Mouse (Mus musculus) lung, postnatal 0 days (tissue): Measurements from ENCODE around the gene Smarca4.

ENCODE experiments used
- CTCF ChIP-seq: IDR thresholded peaks from 2 replicates; pipeline ENCODE4 v1.5.1; 2016; ENCODE audit warnings: antibody characterized with exemption, mild to moderate bottlenecking
- EP300 ChIP-seq: IDR thresholded peaks from 2 replicates; pipeline ENCODE4 v1.6.1; 2016; ENCODE audit warnings: antibody characterized with exemption, mild to moderate bottlenecking, control low read depth

DNA sequence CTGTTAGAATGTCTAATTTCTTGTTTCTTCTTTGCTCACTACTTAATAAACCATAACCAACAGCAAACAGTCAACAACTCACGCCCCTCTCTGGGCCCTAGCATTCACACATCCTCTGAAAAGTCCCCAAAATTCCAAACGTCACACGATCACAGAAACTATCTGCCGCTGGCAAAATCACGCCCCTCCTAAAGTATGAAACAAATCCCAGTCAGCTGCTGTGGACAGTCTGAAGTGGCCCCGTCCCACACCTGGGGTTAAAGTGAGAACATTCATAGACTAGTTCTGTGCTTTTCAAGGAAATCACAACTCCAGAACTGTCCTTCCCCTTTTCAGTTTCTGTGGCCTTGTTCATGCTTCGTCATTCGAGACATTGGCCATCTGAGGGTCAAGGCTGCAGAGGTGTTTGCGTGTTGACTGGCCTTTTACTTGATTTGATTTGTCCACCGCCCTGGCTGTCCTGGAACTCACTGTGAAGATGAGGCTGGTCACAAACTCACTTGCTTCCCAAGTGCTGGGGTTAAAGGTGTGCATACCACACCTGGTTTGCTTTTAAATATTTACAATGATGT, 112.4 kb downstream of the Smarca4 start:
- TF ChIP-seq CTCF, result no peak
- TF ChIP-seq EP300, result no peak
